Mouse (Mus musculus) hematopoietic stem cell, adult 5-6 weeks (primary cell): ENCODE results near the gene Usp33. TPM values are rescaled to one million over a fixed set of nuclear protein-coding genes. Genes with fewer than 3 reads are reported as not detected.

Experiments used
- ATAC-seq, 2 experiments: fragments of 125-278 bp in 1 of 2; replicated peaks in 1 of 2; 2 replicates each; pipeline ENCODE4 v1.8.0; 2016 to 2017; ENCODE audit warnings: inconsistent platforms in 2 of 2, mild to moderate bottlenecking in 2 of 2, moderate number of reproducible peaks in 2 of 2, low read depth in 1 of 2, moderate TSS enrichment in 1 of 2; ENCODE audit not compliant: low FRiP score in 2 of 2, poor library complexity in 2 of 2, severe bottlenecking in 2 of 2, insufficient read depth in 1 of 2, low TSS enrichment in 1 of 2
- total RNA-seq: library from RNA; stranded (forward); fragments of 172-1452, 232-1000 nt; gene quantifications from 2 replicates; pipeline ENCODE4 v1.2.3, GENCODE M21; 2017

The Usp33 gene
- total RNA-seq, 1 experiment from 2014 or later = 72.5 TPM

DNA sequence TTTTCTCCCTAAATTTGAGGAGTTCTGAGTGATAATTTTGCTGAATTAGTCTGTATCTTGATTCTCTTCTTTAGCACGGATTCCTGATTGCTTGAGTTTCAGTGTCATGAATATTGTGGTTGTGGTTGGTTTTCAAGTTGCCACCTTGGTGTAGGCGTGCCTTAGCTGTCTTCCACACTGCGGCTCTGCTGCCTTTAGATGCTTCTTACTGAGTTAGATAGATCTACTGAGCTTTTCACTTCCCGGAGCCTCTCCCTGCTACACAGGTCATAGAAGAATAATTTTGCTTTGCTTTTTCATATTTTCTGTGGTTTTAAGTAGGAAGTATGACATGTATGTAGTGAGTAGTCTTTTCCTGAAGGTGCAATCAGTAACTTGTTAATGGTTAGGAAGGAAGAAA is 96.5 kb downstream of the Usp33 start:
- no peak for ATAC-seq

Other genes starting within 250 kb of the Usp33 start
- gene Gipc2, start 180.2 kb upstream of the Usp33 start, total RNA-seq = not detected in 2 replicates
- 85.7 and 94.4 TPM in 2 replicates for gene Dnajb4, start 136.2 kb upstream of the Usp33 start, total RNA-seq
- 288 and 297 TPM in 2 replicates for gene Fubp1, start 136.1 kb upstream of the Usp33 start, total RNA-seq
- gene Nexn, start 80.1 kb upstream of the Usp33 start, total RNA-seq = 1.5 and 2.3 TPM in 2 replicates
- 28.0 and 30.8 TPM in 2 replicates for gene Miga1, start 6.1 kb upstream of the Usp33 start, total RNA-seq
- 92.6 and 113 TPM in 2 replicates for gene Zzz3, start 49.0 kb downstream of the Usp33 start, total RNA-seq